Mouse (Mus musculus): ENCODE results near the gene Gpkow. TPM values are rescaled to one million over a fixed set of nuclear protein-coding genes. Genes with fewer than 3 reads are reported as not detected.
"Not testable (repeated sequence)": the region's sequence is repeated elsewhere in the genome, so short reads cannot be mapped to it uniquely, and the experiment has no call there.

The Gpkow gene
- polyA plus RNA-seq, 1 experiment from 2014 or later, result 49.1 TPM

- Histone ChIP-seq H3K4me2 (peak within 1 kb of the TSS; percentile 54), H3K9ac (peak within 1 kb of the TSS; percentile 54), H3K4me3 (peak within 1 kb of the TSS; percentile 52), H3K9me3 (no peaks in the 10 kb centered on the region), H3K4me1 (peaks cover 6% of the 10 kb centered on the region), H3K36me3 (0 out of 2 replicates have a peak, but pooled peaks cover 3% of the 10 kb centered on the region), H3K27ac (peak within 1 kb of the TSS; percentile 59), H3K27me3 (no peaks in the 10 kb centered on the region)
- WGBS, result 11% methylated on average over 42 of the region's 42 CpGs
- peak; percentile 91 for ATAC-seq (ENCODE audit: borderline replicate concordance, extremely low read depth, low FRiP score, low TSS enrichment)
Observed at GRCm38 (mm10) chrX:7728215-7728921, 31.4 kb downstream of the Gpkow start, which contains the start of gene Praf2. Praf2 (plus strand) TSS chrX:7728439.

DNA sequence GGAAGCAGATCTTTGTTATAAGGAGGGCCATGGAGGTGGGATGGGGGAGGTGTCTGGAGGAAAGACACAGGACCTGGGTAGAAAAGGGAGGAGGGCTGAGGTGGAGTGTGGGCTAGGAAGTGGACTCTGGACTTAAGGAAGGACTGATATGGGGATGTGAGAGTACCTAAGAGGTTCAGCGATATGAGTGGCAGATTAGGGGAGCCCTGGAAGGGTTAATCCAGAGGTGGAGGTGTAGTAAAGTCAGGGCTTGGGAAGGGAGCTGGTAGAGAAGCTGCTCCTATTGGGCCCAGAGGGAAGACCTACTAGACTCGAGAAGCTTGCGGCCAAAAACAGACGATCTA is 32.0 kb downstream of the Gpkow start:
- Histone ChIP-seq H3K4me2 (peak overlapping the region; percentile 54), H3K27ac (no peak overlapping the region), H3K36me3 (0 out of 2 replicates have a peak, but pooled peaks cover 3% of the 10 kb centered on the region), H3K9me3 (no peaks in the 10 kb centered on the region), H3K4me1 (peaks cover 6% of the 10 kb centered on the region; the same call in 1 of the 2 replicates), H3K9ac (peak overlapping the region; percentile 54), H3K27me3 (no peaks in the 10 kb centered on the region), H3K4me3 (peak overlapping the region; percentile 52)
- WGBS, result 24% methylated on average over 4 of the region's 4 CpGs
- peak; percentile 25; the same call in 1 of the 2 replicates for ATAC-seq (ENCODE audit: borderline replicate concordance, extremely low read depth, low FRiP score, low TSS enrichment)

GRCm38 (mm10) chrX:7733571-7734156 is 36.7 kb downstream of the Gpkow start:
- H3K4me2 ChIP-seq, result no peak overlapping the region
- no peaks in the 10 kb centered on the region for H3K9me3 ChIP-seq
- no peaks in the 10 kb centered on the region for H3K4me1 ChIP-seq
- no peak for ATAC-seq (ENCODE audit: borderline replicate concordance, extremely low read depth, low FRiP score, low TSS enrichment)
- no peak overlapping the region for H3K9ac ChIP-seq
- no peak overlapping the region for H3K27ac ChIP-seq
- WGBS, result 29% methylated on average over 25 of the region's 26 CpGs
- H3K4me3 ChIP-seq, result no peak overlapping the region
- H3K27me3 ChIP-seq, result no peaks in the 10 kb centered on the region
- H3K36me3 ChIP-seq, result no peaks in the 10 kb centered on the region

DNA sequence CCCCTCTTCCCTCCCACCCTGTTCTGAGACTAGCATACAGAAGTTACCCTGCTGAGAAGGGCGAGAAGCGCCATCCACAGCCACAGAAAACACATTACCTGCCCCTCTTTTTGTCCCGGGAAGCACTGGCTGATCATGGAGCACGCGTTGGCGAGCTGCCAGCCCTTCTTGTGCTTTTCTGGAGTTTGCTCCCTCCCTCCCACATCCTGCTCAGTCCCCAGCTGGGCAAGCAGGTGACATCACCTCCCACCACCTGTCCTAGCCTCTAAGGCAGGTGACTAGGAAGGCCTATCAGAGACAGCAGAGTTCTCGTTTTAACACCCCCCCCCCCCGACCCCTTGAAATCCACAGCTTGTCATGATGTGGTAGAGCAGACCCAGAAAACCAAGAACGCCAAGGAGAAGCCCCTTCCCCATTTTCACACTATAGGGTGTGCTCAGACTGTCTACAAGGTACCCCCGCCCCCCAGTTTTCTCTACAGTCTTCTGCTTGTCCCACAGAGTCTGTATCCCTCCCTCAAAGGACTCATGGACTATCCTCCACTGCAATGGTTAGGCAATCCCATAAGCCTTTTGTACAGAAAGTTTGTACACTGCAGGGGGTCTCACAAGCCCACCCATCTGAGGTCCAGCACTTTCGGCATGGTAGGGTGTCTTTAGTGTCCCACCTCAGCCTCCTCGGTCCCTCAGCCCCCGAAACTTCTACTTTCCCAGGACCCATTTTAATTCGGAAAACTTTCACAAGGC is 42.6 kb downstream of the Gpkow start:
- ATAC-seq (ENCODE audit: borderline replicate concordance, extremely low read depth, low FRiP score, low TSS enrichment), result peak; percentile 66; the same call in 1 of the 2 replicates
- Histone ChIP-seq H3K9ac (no peak overlapping the region), H3K27me3 (no peaks in the 10 kb centered on the region), H3K4me2 (peak overlapping the region; percentile 41), H3K4me3 (peak overlapping the region; percentile 26), H3K9me3 (no peaks in the 10 kb centered on the region), H3K27ac (peak overlapping the region; percentile 75), H3K4me1 (no peaks in the 10 kb centered on the region), H3K36me3 (no peaks in the 10 kb centered on the region)
- 47% methylated on average over 14 of the region's 14 CpGs for WGBS

DNA sequence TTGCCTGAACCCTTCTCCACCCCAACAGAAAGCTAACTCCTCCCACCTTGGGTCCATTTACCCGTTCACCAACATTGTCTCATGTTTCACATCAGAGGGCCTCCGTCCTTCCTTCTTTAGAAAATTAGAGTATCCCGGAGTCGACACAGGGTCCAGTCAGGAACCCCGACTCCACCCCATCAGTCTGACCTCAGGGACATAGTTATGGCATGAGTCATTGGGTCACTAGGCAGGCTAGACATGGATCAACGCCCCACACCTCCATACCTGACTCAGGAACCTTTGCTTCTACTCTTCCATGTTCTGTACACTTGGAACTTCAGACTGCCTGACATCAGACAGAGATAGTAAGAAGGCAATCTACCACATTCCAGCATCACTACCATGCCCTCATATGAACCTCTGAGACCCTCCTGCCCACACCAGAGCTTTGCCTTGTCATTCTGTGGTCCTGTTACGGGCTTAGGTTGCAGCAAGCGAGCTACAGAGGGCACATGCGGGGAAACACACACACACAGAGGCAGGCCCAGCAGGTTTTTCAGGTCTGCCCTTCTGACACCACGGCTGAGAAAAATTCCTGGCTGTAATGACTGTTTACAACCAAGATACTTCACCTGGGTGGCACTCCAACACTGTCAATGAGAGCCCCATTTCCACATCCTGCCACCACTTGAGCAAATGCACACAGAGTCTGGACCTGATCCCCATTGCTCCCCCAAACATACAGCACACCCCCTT is 43.3 kb downstream of the Gpkow start:
- peak overlapping the region; percentile 75 for H3K27ac ChIP-seq
- H3K36me3 ChIP-seq, result no peaks in the 10 kb centered on the region
- WGBS, result 39% methylated on average over 10 of the region's 10 CpGs
- H3K9ac ChIP-seq, result no peak overlapping the region
- no peaks in the 10 kb centered on the region for H3K9me3 ChIP-seq
- H3K4me2 ChIP-seq, result peak overlapping the region; percentile 41
- H3K4me1 ChIP-seq, result no peaks in the 10 kb centered on the region
- ATAC-seq (ENCODE audit: borderline replicate concordance, extremely low read depth, low FRiP score, low TSS enrichment), result 0 out of 2 replicates have a peak, but pooled peaks have one; percentile 43
- no peaks in the 10 kb centered on the region for H3K27me3 ChIP-seq
- peak overlapping the region; percentile 26 for H3K4me3 ChIP-seq

DNA sequence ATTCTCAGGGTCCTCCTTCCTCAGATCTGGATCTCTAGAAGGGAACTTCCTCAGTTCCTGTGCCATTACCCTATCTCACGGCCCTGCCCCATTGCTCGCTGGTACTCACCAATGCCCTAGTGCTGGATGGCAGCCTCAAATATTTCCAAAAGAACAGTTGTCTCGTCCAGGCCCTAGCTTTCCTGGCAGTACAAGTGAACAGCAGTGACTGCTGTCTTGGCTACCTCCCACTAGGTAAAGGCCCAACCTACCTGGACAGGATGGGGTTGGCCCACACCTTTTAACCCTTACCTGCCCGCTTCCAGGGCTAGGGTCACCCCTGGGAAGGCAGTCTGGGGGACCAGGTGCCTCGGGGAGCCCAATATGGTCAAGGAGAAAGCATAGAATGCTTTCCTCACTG is 44.2 kb downstream of the Gpkow start:
- H3K36me3 ChIP-seq, result no peaks in the 10 kb centered on the region
- peak overlapping the region; percentile 75 for H3K27ac ChIP-seq
- no peak overlapping the region for H3K9ac ChIP-seq
- H3K4me3 ChIP-seq, result peak overlapping the region; percentile 26
- WGBS, result 63% methylated on average over 5 of the region's 5 CpGs
- peak overlapping the region; percentile 41 for H3K4me2 ChIP-seq
- no peaks in the 10 kb centered on the region for H3K4me1 ChIP-seq
- no peaks in the 10 kb centered on the region for H3K27me3 ChIP-seq
- H3K9me3 ChIP-seq, result no peaks in the 10 kb centered on the region
- no peak for ATAC-seq (ENCODE audit: borderline replicate concordance, extremely low read depth, low FRiP score, low TSS enrichment)

DNA sequence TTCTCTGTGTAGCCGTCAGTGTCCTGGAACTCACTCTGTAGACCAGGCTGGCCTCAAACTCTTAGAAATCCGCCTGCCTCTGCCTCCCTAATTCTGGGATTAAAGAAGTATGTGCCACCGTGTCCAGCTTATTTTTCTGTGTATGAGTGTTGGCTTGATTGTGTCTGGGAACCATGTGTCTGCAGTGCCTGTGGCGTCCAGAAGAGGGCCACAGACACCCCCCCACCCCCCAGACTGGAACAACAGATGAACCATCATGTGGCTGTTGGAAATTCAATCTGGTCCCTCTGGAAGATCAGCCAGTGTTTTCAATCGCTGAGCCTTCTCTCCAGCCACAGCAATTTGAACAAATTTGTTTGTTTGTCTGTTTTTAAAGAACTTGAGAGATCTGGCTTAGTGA is 46.5 kb downstream of the Gpkow start:
- H3K27me3 ChIP-seq, result no peaks in the 10 kb centered on the region
- H3K9ac ChIP-seq, result no peak overlapping the region
- H3K27ac ChIP-seq, result no peak overlapping the region
- H3K9me3 ChIP-seq, result no peaks in the 10 kb centered on the region
- 56% methylated on average over 5 of the region's 5 CpGs for WGBS
- no peak overlapping the region for H3K4me2 ChIP-seq
- H3K4me3 ChIP-seq, result no peak overlapping the region
- ATAC-seq (ENCODE audit: borderline replicate concordance, extremely low read depth, low FRiP score, low TSS enrichment), result no peak
- no peaks in the 10 kb centered on the region for H3K4me1 ChIP-seq
- no peaks in the 10 kb centered on the region for H3K36me3 ChIP-seq

DNA sequence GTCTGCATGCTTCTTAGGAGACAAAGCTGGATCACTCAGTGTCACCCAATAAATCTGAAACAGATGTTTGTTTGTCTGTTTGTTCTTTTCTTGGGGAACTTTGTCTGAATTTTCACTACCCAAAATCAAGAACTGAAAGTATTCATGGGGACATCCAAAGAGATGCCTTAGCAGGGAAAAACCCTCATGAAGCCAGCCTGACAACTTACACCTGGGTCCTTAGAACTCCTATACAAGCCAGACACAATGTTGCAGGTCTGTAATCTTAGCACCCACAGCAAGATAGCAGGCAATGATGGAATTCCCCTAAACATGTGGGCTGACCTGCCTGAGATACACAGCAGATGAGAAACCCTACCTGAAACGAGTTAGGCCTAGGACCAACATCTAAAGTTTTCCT is 48.0 kb downstream of the Gpkow start:
- H3K9ac ChIP-seq, result no peak overlapping the region
- no peak overlapping the region for H3K27ac ChIP-seq
- no peaks in the 10 kb centered on the region for H3K9me3 ChIP-seq
- H3K27me3 ChIP-seq, result no peaks in the 10 kb centered on the region
- 0 out of 2 replicates have a peak, but pooled peaks cover 3% of the 10 kb centered on the region for H3K4me1 ChIP-seq
- no peak for ATAC-seq (ENCODE audit: borderline replicate concordance, extremely low read depth, low FRiP score, low TSS enrichment)
- no peak overlapping the region for H3K4me2 ChIP-seq
- 53% methylated on average over 1 of the region's 1 CpGs for whole genome bisulfite sequencing
- H3K4me3 ChIP-seq, result no peak overlapping the region
- H3K36me3 ChIP-seq, result no peaks in the 10 kb centered on the region

DNA sequence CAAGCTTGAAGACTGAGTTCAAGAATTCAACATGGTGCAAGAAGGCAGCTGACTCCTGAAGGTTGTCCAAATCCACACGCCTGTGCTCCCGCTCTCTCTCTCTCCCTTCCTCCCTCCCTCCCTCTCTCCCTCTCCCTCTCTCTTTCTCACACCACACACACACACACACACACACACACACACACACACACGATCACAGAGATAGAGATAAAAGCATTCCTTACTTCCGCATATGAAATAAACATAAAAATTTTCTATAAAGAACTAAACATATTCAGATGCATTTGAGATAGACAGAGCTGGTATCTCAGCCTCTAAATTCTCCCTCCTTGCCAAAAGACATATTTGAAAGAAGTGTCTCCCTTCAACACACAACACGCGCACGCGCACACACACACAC is 48.5 kb downstream of the Gpkow start:
- no peak overlapping the region for H3K27ac ChIP-seq
- no peaks in the 10 kb centered on the region for H3K27me3 ChIP-seq
- WGBS, result 66% methylated on average over 8 of the region's 8 CpGs
- 0 out of 2 replicates have a peak, but pooled peaks cover 6% of the 10 kb centered on the region for H3K4me1 ChIP-seq
- ATAC-seq (ENCODE audit: borderline replicate concordance, extremely low read depth, low FRiP score, low TSS enrichment), result no peak
- H3K4me2 ChIP-seq, result no peak overlapping the region
- no peak overlapping the region for H3K9ac ChIP-seq
- H3K4me3 ChIP-seq, result no peak overlapping the region
- H3K9me3 ChIP-seq, result no peaks in the 10 kb centered on the region
- H3K36me3 ChIP-seq, result no peaks in the 10 kb centered on the region

- Histone ChIP-seq H3K4me3 (peak within 1 kb of the TSS; percentile 61), H3K27ac (no peak within 1 kb of the TSS), H3K36me3 (no peaks in the 10 kb centered on the region), H3K9me3 (no peaks in the 10 kb centered on the region), H3K27me3 (no peaks in the 10 kb centered on the region), H3K4me2 (peak within 1 kb of the TSS; percentile 62), H3K9ac (peak within 1 kb of the TSS; percentile 65), H3K4me1 (0 out of 2 replicates have a peak, but pooled peaks cover 6% of the 10 kb centered on the region)
- ATAC-seq (ENCODE audit: borderline replicate concordance, extremely low read depth, low FRiP score, low TSS enrichment), result peak; percentile 86
- 7% methylated on average over 55 of the region's 56 CpGs for WGBS
Observed at GRCm38 (mm10) chrX:7750432-7751116, 53.6 kb downstream of the Gpkow start, which contains the start of gene Ccdc120. Ccdc120 (minus strand) TSS chrX:7750905.

DNA sequence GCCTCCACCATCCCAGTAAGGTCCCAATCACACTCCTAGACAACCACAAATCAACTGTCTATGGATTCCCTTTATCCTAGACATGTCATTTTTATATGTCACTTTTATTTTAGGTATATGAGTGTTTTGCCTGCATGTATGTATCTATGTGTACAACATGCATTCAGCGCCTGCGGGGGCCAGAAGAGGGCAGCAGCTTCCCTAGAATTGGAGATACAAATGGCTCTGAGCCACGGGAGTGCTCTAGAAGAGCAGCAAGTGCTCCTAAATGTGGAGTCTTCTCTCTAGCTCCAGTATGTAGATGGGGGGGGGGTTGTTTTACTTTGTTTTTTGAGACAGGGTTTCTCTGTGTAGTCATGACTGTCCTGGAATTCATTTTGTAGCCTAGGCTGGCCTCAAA is 56.7 kb downstream of the Gpkow start:
- not testable (repeated sequence) for ATAC-seq (ENCODE audit: borderline replicate concordance, extremely low read depth, low FRiP score, low TSS enrichment)

More for the DNA sequence above, 56.7 kb downstream of the Gpkow start:
- not testable (repeated sequence) for H3K4me2 ChIP-seq, H3K4me3 ChIP-seq, H3K9me3 ChIP-seq, H3K27ac ChIP-seq, H3K36me3 ChIP-seq, H3K27me3 ChIP-seq, H3K4me1 ChIP-seq, H3K9ac ChIP-seq
- WGBS, result 17% methylated on average over 3 of the region's 3 CpGs
